Mouse (Mus musculus): Measurements from ENCODE around the gene Cntrob.

- TF ChIP-seq CTCF (IDR thresholded peaks at IDR 0.05; ENCODE audit: low read depth, low read length), result no peak
- TF ChIP-seq POLR2A (IDR thresholded peaks at IDR 0.05; ENCODE audit: borderline replicate concordance, low read depth, low read length), result 0 out of 2 replicates have a peak, but pooled peaks have one; percentile 54
Observed at GRCm38 (mm10) chr11:69323667-69324111, at the start of gene Cntrob, which contains the start of gene Trappc1.

All from bone marrow macrophage, adult 2 months (primary cell).